Mouse (Mus musculus) thymus, postnatal 25 days (tissue): ENCODE results near the gene Urod.

ENCODE experiments used
- DNase-seq: peaks from one replicate; pipeline ENCODE4 v3.0.0; 2022

The Urod gene

DNA sequence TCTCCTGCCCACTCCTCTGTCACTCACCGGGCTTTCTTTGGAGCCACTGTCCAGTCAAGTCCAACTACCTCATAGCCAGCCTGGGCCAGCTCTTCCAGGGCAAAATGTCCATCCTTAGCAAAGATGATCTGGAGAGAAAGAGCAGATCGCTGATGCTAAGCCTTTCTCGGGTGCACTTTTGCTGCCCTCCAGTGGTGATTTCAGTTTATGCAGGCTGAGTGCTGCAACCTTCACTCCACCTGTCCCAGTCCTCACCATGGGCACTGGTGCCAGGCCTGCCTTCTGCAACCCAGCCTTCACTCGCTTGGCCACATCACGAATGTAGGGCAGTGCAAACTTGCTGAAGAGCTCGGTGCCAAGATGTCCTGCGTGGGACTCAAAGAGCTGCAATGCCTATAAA lies 2.8 kb downstream of the Urod start:
- DNase-seq = peak; percentile 81

DNA sequence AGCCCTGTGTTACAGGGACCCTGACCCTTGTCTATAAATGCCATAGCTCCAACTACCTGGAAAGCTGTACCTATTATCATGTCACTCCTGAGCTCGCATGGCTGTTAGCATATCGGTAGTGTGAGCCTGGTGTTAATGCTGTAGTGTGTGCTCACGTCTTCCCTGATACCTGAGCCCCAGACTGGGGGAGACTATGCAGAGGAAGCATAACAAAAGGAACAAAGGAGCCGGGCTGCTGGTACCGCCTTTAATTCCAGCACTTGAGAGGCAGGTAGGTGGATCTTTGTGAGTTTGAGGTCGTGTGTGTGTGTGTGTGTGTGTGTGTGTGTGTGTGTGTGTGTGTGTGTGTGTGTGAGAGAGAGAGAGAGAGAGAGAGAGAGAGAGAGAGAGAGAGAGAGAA lies 4.5 kb downstream of the Urod start:
- DNase-seq = no peak

DNA sequence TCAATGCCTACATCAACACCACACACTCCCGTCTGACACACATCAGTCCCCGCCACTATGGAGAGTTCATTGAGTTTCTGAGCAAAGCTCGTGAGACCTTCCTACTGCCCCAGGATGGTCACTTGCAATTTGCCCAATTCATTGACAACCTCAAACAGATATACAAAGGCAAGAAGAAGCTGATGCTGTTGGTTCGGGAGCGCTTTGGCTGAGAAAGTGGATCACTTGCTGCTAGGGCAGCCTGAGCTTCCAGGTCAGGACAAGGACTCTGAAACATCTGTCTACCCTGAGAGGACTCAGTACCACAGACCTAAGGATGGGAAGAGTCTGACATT lies 7.1 kb downstream of the Urod start:
- no peak for DNase-seq

GRCm38 (mm10) chr4:116986400-116987121 lies 7.7 kb downstream of the Urod start:
- DNase-seq = peak; percentile 73

DNA sequence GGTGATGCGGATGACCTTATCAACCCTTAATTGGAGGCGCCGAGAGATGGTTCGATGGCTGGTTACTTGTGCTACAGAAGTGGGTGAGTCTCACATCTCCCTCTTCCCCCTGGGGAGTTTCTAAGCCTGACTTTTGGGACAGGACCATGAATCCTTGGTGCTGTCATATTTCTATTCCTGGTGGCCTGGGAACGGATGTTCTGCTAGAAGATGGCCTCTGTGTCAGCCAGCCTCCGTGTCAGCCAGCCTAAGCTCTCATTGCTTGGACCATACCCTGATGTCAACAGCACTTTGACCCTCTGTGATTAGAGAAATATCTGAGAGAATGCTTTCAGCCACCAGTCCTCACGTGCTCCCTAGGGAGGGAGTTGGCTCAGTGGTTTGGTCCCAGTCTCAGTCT lies 8.5 kb downstream of the Urod start:
- DNase-seq = no peak

- DNase-seq = no peak
Observed at GRCm38 (mm10) chr4:116976503-116976902, 17.7 kb downstream of the Urod start.

DNA sequence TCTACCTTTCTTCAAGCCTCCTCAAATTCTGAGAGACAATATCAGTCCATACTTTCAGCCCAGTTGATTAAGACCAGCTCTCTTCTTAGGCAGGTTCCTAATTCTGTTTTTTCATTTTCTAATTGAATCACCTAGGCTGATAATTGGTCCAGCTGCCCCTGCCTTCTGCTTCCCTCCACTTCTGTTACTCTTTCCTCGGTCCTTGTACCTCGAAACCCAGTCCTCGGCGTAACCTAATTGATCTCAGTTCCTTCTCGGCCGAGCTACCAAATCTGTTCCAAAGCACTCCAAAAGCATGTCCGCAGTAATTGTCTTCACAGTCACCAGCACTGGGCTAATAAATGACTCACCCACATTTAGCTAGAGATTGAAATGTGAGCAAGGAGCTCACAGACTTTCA lies 39.3 kb downstream of the Urod start:
- no peak for DNase-seq

- no peak for DNase-seq
Observed at GRCm38 (mm10) chr4:116951642-116952041, 42.6 kb downstream of the Urod start.

DNA sequence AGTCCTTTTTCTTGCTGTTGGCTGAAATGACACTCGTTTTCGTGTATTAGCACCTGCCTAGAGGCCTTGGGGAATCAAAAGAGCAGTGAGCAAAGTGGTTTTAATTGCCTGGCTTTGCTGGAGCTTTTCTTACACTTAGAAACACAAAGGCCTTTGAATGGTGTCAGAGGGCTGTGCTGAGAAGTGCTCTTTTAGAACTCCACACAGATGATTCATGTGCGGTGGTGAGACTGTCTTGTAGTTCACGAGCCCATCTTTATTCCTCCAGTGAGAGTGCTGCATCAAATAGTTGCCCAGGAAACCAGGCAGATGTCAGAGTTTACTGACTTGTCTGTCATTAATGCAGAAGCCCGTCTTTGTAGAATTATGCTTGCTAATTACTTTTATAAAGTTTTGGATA lies 50.2 kb downstream of the Urod start:
- DNase-seq = no peak

- no peak for DNase-seq
Observed at GRCm38 (mm10) chr4:116942695-116943094, 51.5 kb downstream of the Urod start.
